Mouse (Mus musculus): ENCODE data around the gene Hsf2. TPM values are rescaled to one million over a fixed set of nuclear protein-coding genes. Genes with fewer than 3 reads are reported as not detected.

Gene Hsf2
- polyA plus RNA-seq, 1 experiment from 2014 or later = 27.5 TPM

DNA sequence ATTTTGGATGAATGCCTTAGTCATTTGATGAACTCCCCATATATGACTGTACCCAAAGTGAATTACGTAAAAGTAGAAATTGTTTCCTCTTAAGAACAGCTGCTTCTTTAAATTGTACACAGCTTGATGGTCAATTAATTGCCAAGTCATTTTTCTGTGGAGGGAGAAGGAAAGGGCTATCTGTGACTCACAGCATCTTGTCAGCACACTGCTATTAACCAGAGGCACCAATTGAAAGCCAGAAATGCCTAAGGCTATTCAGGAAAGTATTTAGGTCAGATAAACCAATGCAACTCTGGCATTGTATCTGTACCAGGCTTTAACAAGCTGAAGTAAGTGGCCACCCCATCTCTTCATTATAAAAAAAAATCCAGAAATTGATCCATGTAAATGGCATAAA lies 67.5 kb downstream of the Hsf2 start:
- DNase-seq (ENCODE audit: low spot score) (no peak), ATAC-seq (ENCODE audit: low read depth) (no peak)
- no peaks in the 10 kb centered on the region for H3K9me3 ChIP-seq (ENCODE audit: control insufficient read depth, low read length)
- no peak overlapping the region for H3K4me3 ChIP-seq (ENCODE audit: low read depth, low read length)
- H3K9ac ChIP-seq (ENCODE audit: low read depth, low read length) = no peak overlapping the region
- no peak overlapping the region for H3K4me2 ChIP-seq (ENCODE audit: low read depth, low read length)
- no peaks in the 10 kb centered on the region for H3K36me3 ChIP-seq (ENCODE audit: control insufficient read depth, insufficient read depth, low read length)
- no peaks in the 10 kb centered on the region for H3K27me3 ChIP-seq (replicated peaks; ENCODE audit: control insufficient read depth, insufficient read depth, low read length)
- no peak overlapping the region for H3K27ac ChIP-seq (replicated peaks; ENCODE audit: low read depth, low read length)
- H3K4me1 ChIP-seq (ENCODE audit: control insufficient read depth, insufficient read depth, low read length) = no peaks in the 10 kb centered on the region
- 72% methylated on average over 1 of the region's 1 CpGs for WGBS

DNA sequence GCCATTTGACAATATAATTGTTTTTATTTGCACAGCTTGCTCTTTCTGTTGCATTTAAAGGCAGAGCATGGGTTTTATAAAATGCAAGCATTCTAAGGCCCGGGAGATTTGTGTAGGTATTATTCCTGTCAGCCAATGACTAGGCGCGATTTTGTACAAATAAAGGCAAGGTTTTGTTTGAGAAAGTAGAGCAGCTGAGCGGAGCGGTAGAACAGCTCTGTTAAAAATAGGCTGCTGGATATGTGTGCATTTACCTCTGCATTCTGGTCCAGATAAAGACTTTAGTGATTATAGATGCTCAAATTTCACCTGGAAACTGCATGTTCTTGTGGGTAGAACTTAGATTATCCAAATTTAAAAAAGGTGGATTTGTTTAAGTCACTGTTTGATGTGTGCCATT lies 71.4 kb downstream of the Hsf2 start:
- DNase-seq (ENCODE audit: low spot score) (peak; percentile 12), ATAC-seq (ENCODE audit: low read depth) (peak; percentile 22; the same call in 1 of the 2 replicates)
- no peak overlapping the region for H3K4me3 ChIP-seq (ENCODE audit: low read depth, low read length)
- H3K9me3 ChIP-seq (ENCODE audit: control insufficient read depth, low read length) = no peaks in the 10 kb centered on the region
- H3K27me3 ChIP-seq (replicated peaks; ENCODE audit: control insufficient read depth, insufficient read depth, low read length) = no peaks in the 10 kb centered on the region
- no peaks in the 10 kb centered on the region for H3K36me3 ChIP-seq (ENCODE audit: control insufficient read depth, insufficient read depth, low read length)
- no peak overlapping the region for H3K9ac ChIP-seq (ENCODE audit: low read depth, low read length)
- 75% methylated on average over 5 of the region's 5 CpGs for WGBS
- H3K4me1 ChIP-seq (ENCODE audit: control insufficient read depth, insufficient read depth, low read length) = no peaks in the 10 kb centered on the region
- no peak overlapping the region for H3K27ac ChIP-seq (replicated peaks; ENCODE audit: low read depth, low read length)
- H3K4me2 ChIP-seq (ENCODE audit: low read depth, low read length) = no peak overlapping the region

Other genes starting within 250 kb of the Hsf2 start
- gene Serinc1, start 46.1 kb downstream of the Hsf2 start, polyA plus RNA-seq (2014; fragmentation: Nextera tagmentation; extraction: Ambion mirVana) = 172 and 178 TPM in 2 replicates
- 1.2 and 1.5 TPM in 2 replicates for gene Pkib, start 145.6 kb downstream of the Hsf2 start, polyA plus RNA-seq (2014; fragmentation: Nextera tagmentation; extraction: Ambion mirVana)

All from embryonic facial prominence, embryonic 14.5 days (tissue).